Mouse (Mus musculus): ENCODE data around the gene Saa2.
"Not testable (repeated sequence)": the region's sequence is repeated elsewhere in the genome, so short reads cannot be mapped to it uniquely, and the experiment has no call there.

The Saa2 gene

DNA sequence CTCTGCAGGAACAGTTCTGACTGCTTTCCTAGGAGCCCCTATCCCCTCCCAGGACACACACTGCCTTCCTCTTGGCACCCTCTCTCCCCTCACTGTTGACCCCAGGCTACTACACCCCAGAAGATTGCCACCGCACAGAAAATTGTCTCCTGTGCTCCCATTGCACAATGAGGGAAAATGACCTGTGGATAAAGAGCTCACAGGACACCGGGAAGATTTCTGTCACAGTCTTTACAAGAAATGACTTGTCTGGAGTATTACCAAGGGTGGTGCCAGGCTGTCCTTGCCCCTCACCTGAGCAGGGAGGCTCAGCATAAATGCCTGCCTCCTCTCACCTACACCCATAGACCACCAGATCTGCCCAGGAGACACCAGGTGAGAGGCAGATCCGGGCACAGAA, at the start of gene Saa2:
TSS of gene Saa2 (plus strand) at position 301 of the 400 bp plus-strand sequence.
- DNase-seq (ENCODE audit: low read depth, low spot score), result no peak

DNA sequence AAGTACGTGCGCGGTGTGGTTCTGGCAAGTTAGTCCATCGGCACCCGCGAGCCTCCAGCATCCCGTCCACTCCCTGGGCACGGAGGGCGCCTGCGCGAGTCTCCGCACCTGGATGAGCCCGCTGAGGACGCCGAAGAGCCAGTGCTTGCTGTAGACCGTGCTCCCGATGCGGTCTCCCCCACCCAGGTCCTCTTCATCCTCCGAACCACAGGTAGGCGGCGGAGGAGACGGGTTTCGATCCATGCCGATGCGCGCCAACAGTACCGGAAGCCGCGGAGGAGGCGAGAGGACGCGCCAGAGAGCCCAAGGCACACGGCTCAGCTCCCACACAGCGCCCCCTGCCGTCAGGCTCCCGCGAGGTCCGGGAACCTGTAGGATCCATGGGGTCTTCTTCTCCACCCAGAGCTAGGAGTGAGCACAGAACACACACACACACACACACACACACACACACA, 41.2 kb upstream of the Saa2 start, which contains the start of gene Saal1:
TSS of gene Saal1 (minus strand) at position 291 of the 455 bp plus-strand sequence.
- DNase-seq (ENCODE audit: low read depth, low spot score), result peak; percentile 91

- peak; percentile 27 for DNase-seq (ENCODE audit: low read depth, low spot score)
Observed at GRCm38 (mm10) chr7:46712250-46712649, 39.3 kb upstream of the Saa2 start.

DNA sequence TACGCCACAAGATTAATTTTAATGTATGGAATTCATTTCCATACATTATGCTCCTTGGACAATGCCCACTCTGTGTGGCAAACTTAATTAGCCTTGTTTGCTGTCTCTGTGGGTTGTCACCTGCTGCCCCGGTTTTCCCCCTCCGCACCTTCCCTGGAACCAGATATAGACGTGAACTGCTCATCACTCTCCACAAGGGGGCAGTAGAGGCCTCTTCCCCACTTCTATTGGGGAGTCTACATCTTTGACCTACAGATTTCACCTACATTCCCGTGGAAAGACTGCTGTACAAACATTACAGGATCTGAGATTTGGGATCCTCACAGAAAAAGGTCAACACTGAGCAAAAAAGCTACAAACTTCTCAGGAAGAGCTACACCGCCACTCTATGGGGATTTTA, 37.1 kb upstream of the Saa2 start:
- DNase-seq (ENCODE audit: low read depth, low spot score), result peak; percentile 84

DNA sequence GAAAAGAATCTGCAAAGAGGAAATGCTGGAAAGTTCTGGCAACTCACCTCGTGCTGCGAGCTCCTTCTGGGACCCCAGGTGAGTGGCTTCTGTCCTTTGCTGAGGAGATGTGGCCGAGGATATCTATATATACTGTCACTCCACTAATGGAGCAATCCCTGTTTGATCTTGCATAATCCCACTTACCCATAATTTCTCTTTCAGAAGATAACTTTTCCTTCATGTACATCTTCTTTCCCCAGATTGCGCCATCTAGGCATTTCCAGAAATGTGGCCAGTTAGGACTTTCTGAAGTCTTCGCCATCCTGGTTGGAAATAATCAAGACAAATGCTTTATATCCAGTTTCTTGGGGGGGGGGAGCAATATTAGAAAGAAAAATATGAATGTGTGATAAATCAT, 36.0 kb upstream of the Saa2 start, which contains the start of gene Saa3:
TSS of gene Saa3 (minus strand) at position 101 of the 400 bp plus-strand sequence.
- DNase-seq (ENCODE audit: low read depth, low spot score), result no peak

- DNase-seq (ENCODE audit: low read depth, low spot score), result no peak
Observed at GRCm38 (mm10) chr7:46716897-46717296, 34.7 kb upstream of the Saa2 start.

DNA sequence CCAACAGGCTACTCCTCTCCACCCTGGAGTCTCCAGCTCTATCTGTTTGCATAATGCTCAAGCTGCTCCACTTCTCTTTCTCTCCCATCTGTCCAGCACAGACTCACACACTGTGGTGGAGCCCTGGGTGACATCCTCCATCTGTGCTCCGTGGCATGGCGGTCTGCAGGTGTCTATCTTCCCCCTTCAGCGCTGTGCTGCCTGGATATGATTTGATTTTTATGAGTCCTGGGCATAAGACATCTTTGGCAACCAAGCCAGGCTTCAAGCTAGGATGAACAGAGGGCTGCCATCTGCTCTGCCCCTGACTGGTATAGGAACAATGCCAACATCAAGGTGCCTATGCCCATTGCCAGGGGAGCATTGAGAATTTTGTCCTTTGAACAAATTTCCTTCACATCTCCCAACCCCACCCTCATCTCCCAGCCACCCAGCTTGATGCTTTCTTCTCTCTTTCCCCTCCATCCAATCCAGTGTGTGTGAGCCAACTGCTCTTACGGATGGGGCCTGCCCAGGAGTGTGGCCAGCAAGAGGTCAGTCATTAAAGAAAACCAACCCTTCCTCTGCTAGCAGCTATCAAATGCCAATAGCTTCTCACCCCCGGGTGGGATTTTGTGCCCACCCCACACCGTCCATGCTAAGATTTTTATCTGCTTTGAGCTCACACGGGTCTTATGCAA, 32.9 kb upstream of the Saa2 start:
- no peak for DNase-seq (ENCODE audit: low read depth, low spot score)

DNA sequence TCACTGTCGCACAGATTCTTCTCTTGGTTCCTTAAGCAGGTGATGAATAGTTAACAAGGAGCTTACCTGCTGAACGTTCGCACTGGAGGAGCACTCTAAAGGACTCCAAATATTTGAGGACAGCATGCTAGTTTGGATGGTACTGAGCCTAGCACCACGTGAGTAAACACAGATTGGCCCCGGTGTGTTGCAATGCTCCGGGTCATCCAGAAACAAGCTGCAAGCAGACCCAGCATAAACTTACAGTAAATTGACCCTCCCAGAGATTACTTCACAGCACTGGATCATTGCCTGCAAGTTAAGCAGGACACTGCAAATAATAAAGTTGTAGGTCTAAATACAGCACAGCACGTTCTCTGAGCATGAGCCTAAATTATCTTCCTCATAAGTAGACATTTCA, 32.1 kb upstream of the Saa2 start:
- DNase-seq (ENCODE audit: low read depth, low spot score), result no peak

DNA sequence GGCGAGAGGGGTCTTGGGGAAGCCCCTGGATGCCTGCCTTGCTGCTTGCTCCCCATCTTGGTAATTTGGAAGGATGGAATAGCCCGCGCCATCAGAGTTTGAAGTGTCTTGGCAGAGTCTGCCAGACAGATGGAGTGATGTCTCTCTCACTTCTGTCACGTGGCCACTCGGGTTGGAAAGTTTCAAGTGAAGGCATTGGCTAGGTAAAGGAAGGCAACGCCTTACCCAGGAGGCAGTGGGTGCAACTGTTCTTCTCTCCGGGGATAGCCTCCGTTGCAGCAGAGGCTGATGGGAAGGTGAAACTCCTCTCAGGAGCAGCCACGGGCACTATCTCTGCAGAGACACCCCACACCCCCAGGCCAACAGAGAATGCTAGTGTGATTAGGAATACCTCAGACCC, 31.1 kb upstream of the Saa2 start:
- peak; percentile 38 for DNase-seq (ENCODE audit: low read depth, low spot score)

GRCm38 (mm10) chr7:46723354-46723753, 28.2 kb upstream of the Saa2 start:
- no peak for DNase-seq (ENCODE audit: low read depth, low spot score)

DNA sequence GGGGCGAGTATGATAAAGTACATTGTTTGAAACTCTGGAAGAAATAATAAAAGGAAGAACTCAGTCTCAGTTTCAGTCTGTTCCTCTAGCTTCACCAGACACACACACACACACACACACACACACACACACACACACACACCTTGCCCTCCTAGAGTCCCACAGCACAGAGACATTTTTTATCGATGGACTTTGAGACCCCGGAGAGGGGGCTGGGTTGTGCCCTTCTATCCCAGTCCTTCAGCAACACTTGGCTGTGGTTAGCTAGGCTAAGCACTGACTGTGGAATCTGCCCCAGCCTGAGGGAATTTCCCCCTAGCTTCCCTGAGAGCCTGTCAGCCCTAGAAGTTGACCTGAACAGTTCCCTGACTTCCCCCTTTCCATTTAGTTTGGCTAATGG, 27.7 kb upstream of the Saa2 start:
- no peak for DNase-seq (ENCODE audit: low read depth, low spot score)

GRCm38 (mm10) chr7:46724396-46724795, 27.2 kb upstream of the Saa2 start:
- DNase-seq (ENCODE audit: low read depth, low spot score), result no peak

DNA sequence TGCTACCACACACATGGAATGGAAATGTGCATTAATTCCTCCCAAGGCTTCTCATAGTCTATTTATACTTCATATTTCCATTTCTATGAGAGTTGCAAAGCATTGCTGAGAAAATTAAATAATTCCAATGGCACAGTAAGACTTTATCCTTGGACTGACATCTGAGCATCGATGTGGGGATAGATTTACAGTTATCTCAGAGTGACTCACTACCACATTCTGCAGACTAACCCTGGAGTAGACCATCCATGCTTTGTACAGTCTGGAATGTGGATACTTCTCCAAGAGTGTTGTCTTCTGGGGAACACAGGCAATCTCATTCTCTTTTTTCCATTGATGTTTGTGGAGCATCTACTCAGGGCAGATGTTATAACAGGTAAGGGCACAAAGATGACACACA, 24.0 kb upstream of the Saa2 start:
- DNase-seq (ENCODE audit: low read depth, low spot score), result no peak

- no peak for DNase-seq (ENCODE audit: low read depth, low spot score)
Observed at GRCm38 (mm10) chr7:46732458-46732857, 19.1 kb upstream of the Saa2 start, which contains the start of gene Saa4. Saa4 (minus strand) TSS chr7:46732603.

DNA sequence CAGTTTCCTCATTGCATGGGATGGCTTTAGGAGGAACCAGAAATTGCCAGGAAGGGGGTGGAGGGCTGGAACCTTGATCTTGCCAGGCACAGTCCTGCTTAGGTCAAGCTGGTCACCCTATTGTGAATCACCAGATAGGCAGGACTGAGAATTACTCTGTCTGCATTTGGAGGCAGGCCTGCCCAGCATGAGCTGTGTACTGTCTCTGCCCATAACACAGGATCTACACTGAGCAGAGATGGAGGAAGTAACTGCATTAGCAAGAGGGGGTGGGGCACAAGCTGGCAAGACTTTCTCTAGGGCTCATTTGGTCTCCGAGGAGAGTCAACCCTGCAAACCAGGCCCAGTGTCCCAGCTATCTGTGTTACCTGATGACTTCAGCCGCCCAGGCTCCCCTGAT, 16.6 kb upstream of the Saa2 start:
- no peak for DNase-seq (ENCODE audit: low read depth, low spot score)

DNA sequence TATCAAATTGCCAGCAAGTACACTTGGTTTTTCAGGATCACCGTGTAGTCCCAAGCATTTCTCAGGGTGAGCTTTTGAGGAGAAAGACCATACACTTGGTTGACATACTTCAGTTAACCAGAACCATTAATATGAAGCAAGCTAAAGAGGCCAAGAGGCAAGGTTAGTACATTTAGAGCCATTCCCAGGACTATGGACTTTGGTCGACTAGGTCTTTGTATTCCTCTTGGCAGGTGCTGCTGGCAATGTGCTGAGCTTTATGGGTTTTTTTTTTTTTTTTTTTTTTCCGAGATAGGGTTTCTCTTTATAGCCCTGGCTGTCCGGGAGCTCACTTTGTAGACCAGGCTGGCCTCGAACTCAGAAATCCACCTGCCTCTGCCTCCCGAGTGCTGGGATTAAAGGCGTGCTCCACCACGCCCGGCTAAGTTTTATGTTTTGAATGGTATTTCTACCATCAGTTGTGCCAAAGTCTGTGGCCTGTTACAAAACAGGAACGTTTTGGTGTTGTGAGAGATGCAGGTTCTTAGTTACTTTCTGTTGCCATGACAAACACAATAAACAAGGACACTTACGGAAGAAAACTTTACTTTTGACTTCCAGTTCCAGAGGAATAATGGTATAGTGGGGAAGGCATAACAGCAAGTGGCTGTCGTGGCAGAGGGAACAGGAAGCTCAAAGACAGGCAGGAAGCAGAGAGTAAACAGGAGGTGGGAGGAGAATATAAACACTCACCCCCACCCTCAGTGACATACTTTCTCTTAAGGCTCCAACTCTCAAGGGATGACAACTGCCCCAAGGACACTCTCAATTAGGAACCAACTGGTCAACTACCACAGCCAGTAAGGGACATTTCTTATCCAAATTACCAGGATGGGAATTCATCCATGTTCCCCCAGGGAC, 12.8 kb upstream of the Saa2 start:
- no peak for DNase-seq (ENCODE audit: low read depth, low spot score)

DNA sequence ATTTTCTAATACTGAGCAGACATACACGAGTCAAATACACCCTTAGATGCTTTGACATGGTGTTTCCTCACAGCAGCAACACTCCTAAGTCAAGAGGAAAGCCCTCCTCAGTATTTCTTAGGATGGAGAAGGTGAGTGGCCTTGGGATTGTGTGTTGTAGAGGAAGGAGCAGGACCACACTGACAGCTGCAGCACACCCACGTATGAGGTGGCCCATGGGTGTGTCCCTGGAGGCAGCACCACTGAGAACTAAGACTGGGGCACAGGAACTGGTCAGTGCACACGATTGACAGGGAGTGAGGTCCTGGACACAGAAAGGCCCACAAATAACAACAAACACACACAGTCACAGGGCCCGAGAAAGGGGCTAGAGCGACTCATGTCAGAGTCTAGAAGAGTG, 11.5 kb upstream of the Saa2 start:
- not testable (repeated sequence) for DNase-seq (ENCODE audit: low read depth, low spot score)

- DNase-seq (ENCODE audit: low read depth, low spot score), result not testable (repeated sequence)
Observed at GRCm38 (mm10) chr7:46742880-46743279, 8.7 kb upstream of the Saa2 start, which contains the start of gene Saa1. Saa1 (minus strand) TSS chr7:46742980.

GRCm38 (mm10) chr7:46745816-46746215, 5.8 kb upstream of the Saa2 start:
- no peak for DNase-seq (ENCODE audit: low read depth, low spot score)

- DNase-seq (ENCODE audit: low read depth, low spot score), result no peak
Observed at GRCm38 (mm10) chr7:46746381-46746780, 5.2 kb upstream of the Saa2 start.

DNA sequence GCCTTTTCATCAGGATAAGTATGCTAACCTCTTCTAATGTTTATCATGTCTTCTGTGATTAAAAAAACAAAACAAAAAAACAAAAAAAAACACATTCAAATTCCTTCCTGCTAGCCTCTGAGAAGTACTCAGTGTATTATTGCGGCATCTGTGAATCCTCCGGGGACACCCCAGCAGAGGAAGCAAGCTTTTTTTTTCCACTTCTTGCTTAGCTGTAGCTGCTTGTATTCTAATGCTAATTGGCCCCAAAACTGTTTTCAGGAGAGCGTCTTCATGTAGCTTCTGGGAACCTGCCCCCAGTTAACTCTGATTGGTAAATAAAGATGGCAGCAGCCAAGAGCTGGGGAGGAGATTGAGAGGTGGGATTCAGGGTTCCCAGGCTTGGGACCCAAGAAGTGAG, 3.1 kb upstream of the Saa2 start:
- peak; percentile 86 for DNase-seq (ENCODE audit: low read depth, low spot score)

DNA sequence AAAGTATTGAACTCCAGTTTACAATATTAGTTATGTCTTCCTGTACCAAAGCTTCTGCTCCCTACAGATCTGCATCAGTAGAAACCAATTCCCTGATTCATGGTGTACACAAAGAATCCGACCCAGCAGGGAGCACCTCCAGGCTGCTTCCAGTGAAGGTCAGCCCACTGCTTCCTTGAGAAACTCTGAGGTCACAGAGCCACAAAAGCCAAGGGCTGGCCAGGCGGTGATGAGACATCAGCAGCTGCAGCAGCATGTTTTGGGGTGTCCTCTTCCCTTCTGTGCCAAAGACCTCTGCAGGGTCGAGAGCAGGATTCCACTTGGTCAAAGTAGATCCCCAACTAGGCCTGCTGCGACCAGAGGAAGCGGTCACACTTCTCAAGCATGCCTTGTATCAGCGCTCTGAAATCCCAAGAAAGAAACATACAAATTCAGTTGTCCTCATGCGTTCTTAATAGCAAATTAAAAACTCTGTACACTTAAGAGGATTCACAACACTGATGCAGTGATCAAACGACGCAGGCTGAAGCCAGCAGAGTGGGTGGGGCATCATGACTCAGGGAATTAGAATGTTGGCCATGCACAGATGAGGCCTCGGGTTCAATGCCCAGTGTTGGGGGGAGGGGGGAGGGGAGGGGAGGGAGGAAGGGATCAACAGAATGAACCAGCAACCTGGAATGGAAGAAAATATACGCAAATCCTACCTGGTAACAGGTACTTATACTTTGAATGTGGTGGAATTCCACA, 9.6 kb downstream of the Saa2 start:
- DNase-seq (ENCODE audit: low read depth, low spot score), result peak; percentile 87

Data from R1 (cell line).